Mouse (Mus musculus) cerebellum, adult 2 months (tissue): ENCODE measurements around the gene Jph4.

ENCODE experiments used
- CTCF ChIP-seq: fragments of 200-500 bp; IDR thresholded peaks from 2 replicates; pipeline ENCODE4 v1.5.1; 2011; ENCODE audit warnings: low read depth, mild to moderate bottlenecking, control low read depth, low read length, moderate library complexity, borderline replicate concordance; ENCODE audit not compliant: insufficient read depth
- POLR2A ChIP-seq: fragments of 200-500 bp; IDR thresholded peaks from 2 replicates; pipeline ENCODE4 v1.6.1; 2011; ENCODE audit warnings: low read length, control low read depth, borderline replicate concordance; ENCODE audit not compliant: insufficient read depth

DNA sequence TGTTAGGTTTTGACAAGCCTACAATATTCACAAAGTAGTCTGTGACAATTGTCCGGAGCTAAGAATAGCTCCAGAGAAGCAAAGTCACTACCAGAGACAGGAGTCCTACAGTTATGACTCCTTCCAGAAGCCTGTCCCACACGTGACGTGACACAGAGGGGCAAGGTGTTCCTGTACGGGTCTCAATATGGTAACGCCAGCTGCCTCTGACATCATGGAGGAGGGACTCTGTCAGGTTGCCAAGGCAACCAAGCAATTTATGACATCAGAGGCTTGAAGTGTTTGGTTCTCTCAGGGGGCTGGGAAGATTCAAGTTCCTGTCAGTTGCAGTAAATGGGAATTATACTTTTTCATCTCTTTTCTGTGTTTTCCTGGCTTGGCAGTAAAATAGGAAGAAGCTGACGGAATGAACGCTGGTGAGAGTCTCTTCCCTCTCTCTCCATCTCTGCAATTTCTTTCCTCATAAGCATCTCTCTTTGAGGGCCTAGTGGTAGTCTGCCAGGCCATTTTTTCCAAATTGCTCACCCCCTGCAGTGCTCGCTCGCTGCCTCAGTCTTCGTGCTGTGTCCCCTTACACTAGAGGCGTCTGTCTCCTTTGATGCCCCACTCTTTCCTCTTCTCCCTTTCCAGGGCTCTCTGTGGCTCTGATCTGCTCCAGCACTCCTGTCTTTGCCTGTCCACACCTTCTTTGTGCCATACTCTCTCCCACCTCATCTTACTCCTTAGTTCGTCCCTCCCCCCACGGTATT lies 27.4 kb downstream of the Jph4 start:
- TF ChIP-seq CTCF = no peak
- no peak for TF ChIP-seq POLR2A
